Mouse (Mus musculus): Measurements from ENCODE around the gene Zfp882. TPM values are rescaled to one million over a fixed set of nuclear protein-coding genes. Genes with fewer than 3 reads are reported as not detected.
"Not testable (repeated sequence)": the region's sequence is repeated elsewhere in the genome, so short reads cannot be mapped to it uniquely, and the experiment has no call there.

Gene Zfp882
- polyA plus RNA-seq, 1 experiment = 4.3 TPM

DNA sequence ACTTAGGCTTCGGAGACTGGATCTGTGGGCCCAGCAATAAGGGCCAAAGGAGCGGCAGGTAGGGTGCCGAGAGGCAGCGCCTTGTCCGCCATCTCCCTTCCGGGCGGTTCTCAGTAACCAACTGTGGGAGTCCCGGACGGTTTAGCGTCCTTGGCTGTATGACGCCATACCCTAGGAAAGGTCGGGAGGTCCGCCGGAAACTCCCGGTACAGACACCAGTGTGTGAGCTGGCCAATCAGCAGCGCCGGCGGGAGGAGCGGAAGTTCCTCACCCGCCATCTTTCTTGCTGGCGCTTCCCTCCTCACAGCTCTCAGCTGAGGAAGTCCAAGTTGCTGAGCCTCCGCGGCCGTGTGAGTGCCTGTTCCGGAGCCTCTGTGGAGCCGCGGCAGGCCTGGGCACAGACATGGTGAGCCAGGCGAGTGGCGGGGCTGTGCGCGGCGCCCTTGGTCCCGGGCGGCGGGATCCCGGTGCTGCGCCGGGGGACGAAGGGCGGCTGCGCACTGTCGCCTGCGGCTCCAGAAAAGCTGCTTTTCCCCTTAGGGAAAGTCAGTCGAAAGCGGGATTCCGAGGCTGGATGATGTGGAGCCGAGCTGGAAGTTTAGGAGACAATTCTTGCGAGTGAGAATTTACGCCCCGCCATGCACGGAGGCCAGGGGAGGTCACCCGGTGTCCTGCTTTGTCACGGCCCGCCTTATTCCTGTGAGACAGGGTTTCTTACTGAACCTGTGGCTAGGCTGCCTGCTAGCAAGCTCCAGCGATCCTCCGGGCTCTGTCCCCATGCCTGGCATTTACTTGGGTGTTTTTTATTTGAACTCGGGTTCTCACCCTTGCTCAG, 14.4 kb downstream of the Zfp882 start:
- peak overlapping the region; percentile 94 for H3K4me3 ChIP-seq (ENCODE audit: insufficient read depth, low read length)
- TF ChIP-seq POLR2A (IDR thresholded peaks at IDR 0.05; ENCODE audit: extremely low read depth, insufficient read depth, low read length) = peak; percentile 69
- TF ChIP-seq CTCF (IDR thresholded peaks at IDR 0.05; ENCODE audit: extremely low read depth, insufficient read depth, low read length) = no peak
- H3K27ac ChIP-seq (ENCODE audit: insufficient read depth, low read length) = peak overlapping the region; percentile 96
- H3K4me1 ChIP-seq (ENCODE audit: control insufficient read depth, insufficient read depth, low read length) = no peaks in the 10 kb centered on the region

DNA sequence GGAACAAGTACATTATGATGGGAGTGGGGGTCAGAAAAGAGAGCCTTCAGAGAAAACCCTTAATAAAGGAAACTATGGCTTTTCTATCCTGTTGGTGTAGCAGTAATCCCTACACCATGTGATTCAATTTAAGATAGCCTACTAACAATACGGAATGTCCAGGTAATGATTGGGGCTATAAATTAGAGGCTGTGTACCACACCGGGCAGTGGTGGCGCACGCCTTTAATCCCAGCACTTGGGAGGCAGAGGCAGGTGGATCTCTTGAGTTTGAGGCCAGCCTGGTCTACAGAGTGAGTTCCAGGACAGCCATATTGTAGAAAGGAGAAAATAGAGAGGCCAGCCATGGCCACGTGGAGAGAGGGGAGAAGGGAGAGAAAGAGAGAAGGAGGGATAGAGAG, 17.4 kb downstream of the Zfp882 start:
- Histone ChIP-seq H3K4me1 (ENCODE audit: control insufficient read depth, insufficient read depth, low read length) (no peaks in the 10 kb centered on the region), H3K4me3 (ENCODE audit: insufficient read depth, low read length) (no peak overlapping the region), H3K27ac (ENCODE audit: insufficient read depth, low read length) (no peak overlapping the region)
- no peak for TF ChIP-seq POLR2A (IDR thresholded peaks at IDR 0.05; ENCODE audit: extremely low read depth, insufficient read depth, low read length)

DNA sequence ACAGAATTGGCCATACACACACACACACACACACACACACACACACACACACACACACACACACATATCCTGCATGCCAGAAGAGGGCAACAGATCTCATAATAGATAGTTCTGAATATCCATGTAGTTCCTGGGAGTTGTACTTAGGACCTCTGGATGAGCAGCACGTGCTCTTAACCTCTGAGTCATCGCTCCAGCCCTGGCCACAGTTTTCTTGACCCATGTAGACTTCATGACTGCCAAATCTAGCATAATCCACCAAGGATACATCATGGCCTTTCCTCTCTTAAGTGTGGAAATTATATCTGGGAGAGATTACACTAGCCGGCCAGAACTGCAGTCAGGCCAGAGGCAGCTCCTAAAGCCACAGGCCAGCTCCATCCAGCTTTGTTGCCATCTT, 18.1 kb downstream of the Zfp882 start:
- no peak overlapping the region for H3K27ac ChIP-seq (ENCODE audit: insufficient read depth, low read length)
- no peak overlapping the region for H3K4me3 ChIP-seq (ENCODE audit: insufficient read depth, low read length)
- no peaks in the 10 kb centered on the region for H3K4me1 ChIP-seq (ENCODE audit: control insufficient read depth, insufficient read depth, low read length)
- TF ChIP-seq CTCF (IDR thresholded peaks at IDR 0.05; ENCODE audit: extremely low read depth, insufficient read depth, low read length) = no peak
- TF ChIP-seq POLR2A (IDR thresholded peaks at IDR 0.05; ENCODE audit: extremely low read depth, insufficient read depth, low read length) = no peak

DNA sequence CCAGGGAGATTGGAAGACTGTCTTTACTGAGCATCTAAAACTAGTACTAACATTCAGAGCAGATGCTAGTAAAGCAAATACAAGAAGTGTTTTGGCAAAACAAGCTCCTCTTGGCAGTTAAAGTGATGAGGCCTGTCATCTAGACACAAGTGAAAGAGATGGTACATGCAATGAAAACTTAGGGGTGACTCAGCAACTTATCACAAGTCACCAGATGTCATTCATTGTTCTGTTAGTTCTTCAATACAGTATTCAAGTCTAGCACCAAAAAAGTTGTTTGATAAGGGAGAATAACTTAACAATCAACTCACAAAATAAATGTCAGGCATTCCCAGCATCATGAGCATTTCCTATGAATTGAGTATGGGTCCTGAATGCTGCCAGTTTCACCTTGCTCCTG, 19.4 kb downstream of the Zfp882 start:
- H3K4me1 ChIP-seq (ENCODE audit: control insufficient read depth, insufficient read depth, low read length) = no peaks in the 10 kb centered on the region
- TF ChIP-seq CTCF (IDR thresholded peaks at IDR 0.05; ENCODE audit: extremely low read depth, insufficient read depth, low read length) (no peak), POLR2A (IDR thresholded peaks at IDR 0.05; ENCODE audit: extremely low read depth, insufficient read depth, low read length) (no peak)

DNA sequence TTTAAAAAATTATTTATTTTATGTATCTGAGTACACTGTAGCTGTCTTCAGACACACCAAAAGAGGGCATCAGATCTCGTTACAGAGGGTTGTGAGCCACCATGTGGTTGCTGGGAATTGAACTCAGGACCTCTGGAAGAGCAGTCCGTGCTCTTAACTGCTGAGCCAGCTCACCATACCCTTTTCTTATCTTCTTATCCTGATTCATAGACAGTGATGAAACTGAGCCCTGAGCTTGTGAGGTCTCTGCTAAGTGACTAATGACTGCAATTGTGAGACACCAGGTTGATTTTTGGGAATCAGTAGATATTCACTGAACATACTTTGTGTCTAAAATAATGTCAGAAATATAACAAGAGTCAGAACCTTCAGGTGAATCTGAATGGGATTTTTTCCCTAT, 29.6 kb downstream of the Zfp882 start:
- H3K4me1 ChIP-seq (ENCODE audit: control insufficient read depth, insufficient read depth, low read length); H3K4me3 ChIP-seq (ENCODE audit: insufficient read depth, low read length); H3K27ac ChIP-seq (ENCODE audit: insufficient read depth, low read length): not testable (repeated sequence)

More for the DNA sequence above, 19.4 kb downstream of the Zfp882 start:
- no peak overlapping the region for H3K4me3 ChIP-seq (ENCODE audit: insufficient read depth, low read length)
- no peak overlapping the region for H3K27ac ChIP-seq (ENCODE audit: insufficient read depth, low read length)

DNA sequence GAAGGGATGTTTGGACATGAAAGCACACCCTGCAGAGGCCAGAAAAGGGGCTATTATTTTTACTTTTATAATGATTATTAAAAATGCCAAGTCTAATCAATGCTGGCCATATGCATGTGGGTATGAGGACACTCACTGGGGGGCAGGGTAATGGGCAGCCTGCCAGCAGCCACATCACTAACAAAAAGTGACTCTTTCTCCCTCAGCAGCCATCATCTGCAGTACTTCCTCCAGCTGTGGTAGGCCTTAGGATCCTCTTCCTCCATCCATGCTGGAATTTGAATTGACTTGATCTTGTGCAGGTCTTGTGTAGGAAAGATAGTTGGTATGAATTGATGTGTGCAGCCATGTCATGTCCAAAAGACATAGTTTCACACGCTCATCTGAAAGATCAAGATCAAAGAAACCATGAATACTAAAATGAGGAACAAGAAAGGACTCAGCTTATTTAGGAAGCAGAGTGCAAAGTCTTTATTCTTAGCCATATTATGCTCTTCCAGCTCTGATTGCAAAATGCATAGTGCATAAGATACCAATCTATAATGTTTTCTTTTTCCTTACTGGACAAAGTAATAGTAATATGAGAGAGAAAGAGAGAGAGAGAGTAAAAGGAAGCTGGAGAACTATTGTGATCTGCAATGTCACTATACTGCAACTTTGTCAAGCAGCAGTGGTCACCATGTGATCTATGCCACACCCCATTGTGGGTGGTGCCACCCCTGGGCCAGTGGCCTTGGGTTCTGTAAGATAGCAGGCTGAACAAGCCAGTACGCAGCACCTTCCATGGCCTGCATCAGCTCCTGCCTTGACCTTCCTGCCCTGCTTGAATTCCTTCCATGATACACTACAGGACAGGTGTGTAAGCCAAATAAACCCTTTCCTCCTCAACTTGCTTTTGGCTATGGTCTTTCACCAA, 32.1 kb downstream of the Zfp882 start:
- no peak for TF ChIP-seq CTCF (IDR thresholded peaks at IDR 0.05; ENCODE audit: extremely low read depth, insufficient read depth, low read length)
- no peak for TF ChIP-seq POLR2A (IDR thresholded peaks at IDR 0.05; ENCODE audit: extremely low read depth, insufficient read depth, low read length)
- Histone ChIP-seq H3K27ac (ENCODE audit: insufficient read depth, low read length) (no peak overlapping the region), H3K4me1 (ENCODE audit: control insufficient read depth, insufficient read depth, low read length) (no peaks in the 10 kb centered on the region), H3K4me3 (ENCODE audit: insufficient read depth, low read length) (no peak overlapping the region)

DNA sequence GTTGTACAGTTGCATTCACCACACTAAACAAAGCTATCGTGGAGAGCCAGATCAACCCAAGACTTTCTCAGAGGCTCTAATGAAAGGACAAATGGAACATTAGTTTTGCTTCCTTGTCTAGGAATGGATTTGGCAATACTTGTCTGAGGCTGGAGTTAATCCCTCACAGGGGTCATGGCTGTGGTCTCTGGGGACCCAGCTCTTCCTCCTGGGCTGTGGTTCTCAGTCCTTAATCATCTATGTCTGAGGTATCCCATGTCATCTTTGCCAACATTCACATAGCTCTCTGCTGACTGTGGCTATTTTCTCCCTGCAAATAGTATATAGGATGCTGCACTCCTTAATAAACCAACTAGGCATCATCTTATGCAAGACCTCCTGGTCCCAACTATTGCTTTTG, 33.4 kb downstream of the Zfp882 start:
- Histone ChIP-seq H3K27ac (ENCODE audit: insufficient read depth, low read length) (no peak overlapping the region), H3K4me1 (ENCODE audit: control insufficient read depth, insufficient read depth, low read length) (no peaks in the 10 kb centered on the region), H3K4me3 (ENCODE audit: insufficient read depth, low read length) (no peak overlapping the region)
- TF ChIP-seq POLR2A (IDR thresholded peaks at IDR 0.05; ENCODE audit: extremely low read depth, insufficient read depth, low read length) = no peak
- no peak for TF ChIP-seq CTCF (IDR thresholded peaks at IDR 0.05; ENCODE audit: extremely low read depth, insufficient read depth, low read length)

DNA sequence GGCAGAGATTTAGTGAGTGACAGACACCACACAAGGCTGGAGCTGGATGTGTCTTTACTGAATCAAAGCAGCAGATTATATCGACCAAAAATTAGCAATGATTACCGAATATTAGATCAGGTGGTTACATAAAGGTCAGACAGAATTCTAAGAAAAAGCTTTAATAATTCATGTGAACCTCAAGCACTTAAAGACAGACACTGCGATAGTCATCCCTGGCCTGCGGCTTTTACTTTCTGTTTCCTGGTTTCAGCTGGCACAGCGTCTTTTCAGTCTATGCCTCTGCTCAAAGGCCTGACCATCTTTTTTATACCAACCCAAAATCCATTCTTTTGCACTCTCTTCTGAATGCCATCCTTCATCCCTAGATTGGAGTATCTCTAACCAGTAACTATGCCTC, 40.2 kb downstream of the Zfp882 start:
- no peak for TF ChIP-seq CTCF (IDR thresholded peaks at IDR 0.05; ENCODE audit: extremely low read depth, insufficient read depth, low read length)
- TF ChIP-seq POLR2A (IDR thresholded peaks at IDR 0.05; ENCODE audit: extremely low read depth, insufficient read depth, low read length) = no peak
- no peak overlapping the region for H3K27ac ChIP-seq (ENCODE audit: insufficient read depth, low read length)
- H3K4me3 ChIP-seq (ENCODE audit: insufficient read depth, low read length) = no peak overlapping the region
- no peaks in the 10 kb centered on the region for H3K4me1 ChIP-seq (ENCODE audit: control insufficient read depth, insufficient read depth, low read length)

DNA sequence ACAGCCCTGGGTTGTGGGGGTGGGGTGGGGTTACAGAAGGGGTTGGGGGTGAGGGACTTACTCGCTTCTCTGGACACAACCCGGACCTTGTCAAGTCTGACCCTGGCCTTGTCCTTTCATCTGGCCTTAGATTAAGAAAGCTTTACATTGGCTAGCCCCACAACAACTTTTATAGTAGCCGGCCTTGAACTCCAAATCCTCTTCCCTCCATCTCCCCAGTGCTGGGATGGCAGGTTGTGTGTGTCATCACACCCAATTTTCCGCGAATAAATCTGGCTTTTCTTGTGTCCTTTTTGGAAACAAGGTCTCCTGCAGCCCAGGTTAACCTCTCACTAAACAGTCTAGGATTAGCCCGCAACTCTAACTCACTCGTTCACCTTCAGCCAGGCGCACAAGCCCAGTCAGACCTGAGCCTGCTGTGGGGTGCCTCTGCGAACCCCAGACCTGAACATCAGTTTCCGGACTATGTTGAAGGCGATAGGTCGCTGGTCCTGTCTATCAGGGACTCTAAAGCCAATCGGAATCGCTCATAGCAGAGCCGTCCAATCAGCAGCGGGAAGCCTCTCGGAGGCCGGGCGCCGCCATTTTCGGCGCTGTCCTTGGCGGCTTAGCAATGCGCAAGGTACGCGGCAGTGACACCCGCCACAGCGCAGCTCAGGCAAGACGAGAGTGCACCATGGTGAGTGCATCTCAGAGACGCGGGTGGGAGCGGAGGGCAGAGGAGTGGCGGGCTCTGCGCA, 42.2 kb downstream of the Zfp882 start, which contains the start of gene Zfp961:
Gene Zfp961, plus strand, starts transcription at position 557 of the 740 bp plus-strand sequence.
- peak within 1 kb of the TSS; percentile 33; the same call in 1 of the 2 replicates for H3K27ac ChIP-seq (ENCODE audit: insufficient read depth, low read length)
- H3K4me3 ChIP-seq (ENCODE audit: insufficient read depth, low read length) = peak within 1 kb of the TSS; percentile 63
- H3K4me1 ChIP-seq (ENCODE audit: control insufficient read depth, insufficient read depth, low read length) = no peaks in the 10 kb centered on the region
- TF ChIP-seq CTCF (IDR thresholded peaks at IDR 0.05; ENCODE audit: extremely low read depth, insufficient read depth, low read length) (no peak), POLR2A (IDR thresholded peaks at IDR 0.05; ENCODE audit: extremely low read depth, insufficient read depth, low read length) (peak; percentile 78)
